Mouse (Mus musculus) hindbrain, embryonic 15.5 days (tissue): Measurements from ENCODE around the gene G6pc. TPM values are rescaled to one million over a fixed set of nuclear protein-coding genes. Genes with fewer than 3 reads are reported as not detected.

ENCODE experiments used
- ATAC-seq: fragments of 200-750 bp; cut with Nextera tagmentation; 2 replicates; pipeline ENCODE4 v1.8.0; 2017; ENCODE audit warnings: low read depth, moderate number of reproducible peaks, moderate TSS enrichment; ENCODE audit not compliant: low FRiP score
- H3K27ac ChIP-seq: fragments of 300-500 bp; sonication (generic); replicated peaks from 2 replicates; pipeline ENCODE4 v1.5.1; 2015; ENCODE audit warnings: mild to moderate bottlenecking, inconsistent platforms
- H3K27me3 ChIP-seq: fragments of 300-500 bp; sonication (generic); 2 replicates; pipeline ENCODE4 v1.6.1; 2015; ENCODE audit warnings: control low read depth, inconsistent platforms
- H3K36me3 ChIP-seq: fragments of 300-500 bp; sonication (generic); 2 replicates; pipeline ENCODE4 v1.6.1; 2015; ENCODE audit warnings: control low read depth, inconsistent platforms
- H3K4me1 ChIP-seq: fragments of 300-500 bp; sonication (generic); replicated peaks from 2 replicates; pipeline ENCODE4 v1.6.1; 2015; ENCODE audit warnings: control low read depth, inconsistent platforms
- H3K4me2 ChIP-seq: fragments of 300-500 bp; sonication (generic); 2 replicates; pipeline ENCODE4 v1.6.1; 2015; ENCODE audit warnings: moderate library complexity, mild to moderate bottlenecking, inconsistent platforms
- H3K4me3 ChIP-seq: fragments of 300-500 bp; sonication (generic); 2 replicates; pipeline ENCODE4 v1.5.1; 2015; ENCODE audit warnings: mild to moderate bottlenecking, inconsistent platforms
- H3K9ac ChIP-seq: fragments of 300-500 bp; sonication (generic); 2 replicates; pipeline ENCODE4 v1.6.1; 2015; ENCODE audit warnings: inconsistent platforms
- H3K9me3 ChIP-seq: fragments of 300-500 bp; sonication (generic); 2 replicates; pipeline ENCODE4 v1.6.1; 2016; ENCODE audit warnings: control low read depth, inconsistent platforms
- WGBS: fragments of 180-500 bp; shearing (Covaris S2); methylation state at CpG from one replicate; pipeline ENCODE4 v1.1.7; 2015; 5-methylcytosine and 5-hydroxymethylcytosine counted together
- microRNA-seq: library from miRNA; unstranded; fragments of <30 nt; microRNA quantifications from one replicate; pipeline ENCODE4, GENCODE M21; 2016
- polyA plus RNA-seq: library from polyadenylated mRNA; unstranded; fragments of >200 nt; fragmentation: Nextera tagmentation; extraction: Ambion mirVana; gene quantifications from 2 replicates; pipeline ENCODE4 v1.2.1, GENCODE M21; 2015

Gene G6pc
- polyA plus RNA-seq, 1 experiment from 2014 or later: not detected

DNA sequence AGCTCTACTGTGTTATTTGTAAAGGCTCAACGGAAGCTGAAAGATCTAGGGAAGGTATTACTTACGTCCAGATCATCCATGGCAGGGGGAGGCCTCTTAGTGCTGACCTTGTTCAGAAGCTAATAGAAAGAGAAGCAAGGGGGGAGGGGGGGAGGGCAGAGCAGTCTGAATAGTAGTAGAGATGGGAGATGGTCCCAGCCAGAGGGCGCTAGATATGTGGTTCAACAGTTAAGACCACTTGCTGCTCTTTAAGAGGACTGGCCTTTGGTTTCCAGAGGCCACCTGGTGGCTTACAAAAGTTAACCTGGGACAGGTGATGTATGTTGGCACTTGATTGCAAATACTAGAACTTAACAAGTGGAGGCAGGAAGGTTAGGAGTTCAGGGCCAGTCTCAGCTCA lies 52.2 kb downstream of the G6pc start:
- Histone ChIP-seq H3K4me3 (no peak overlapping the region), H3K4me2 (no peak overlapping the region), H3K27me3 (no peaks in the 10 kb centered on the region), H3K4me1 (peaks cover 18% of the 10 kb centered on the region), H3K9ac (no peak overlapping the region), H3K36me3 (no peaks in the 10 kb centered on the region), H3K27ac (no peak overlapping the region), H3K9me3 (no peaks in the 10 kb centered on the region)
- no peak for ATAC-seq
- WGBS: 29% methylated on average over 3 of the region's 3 CpGs

DNA sequence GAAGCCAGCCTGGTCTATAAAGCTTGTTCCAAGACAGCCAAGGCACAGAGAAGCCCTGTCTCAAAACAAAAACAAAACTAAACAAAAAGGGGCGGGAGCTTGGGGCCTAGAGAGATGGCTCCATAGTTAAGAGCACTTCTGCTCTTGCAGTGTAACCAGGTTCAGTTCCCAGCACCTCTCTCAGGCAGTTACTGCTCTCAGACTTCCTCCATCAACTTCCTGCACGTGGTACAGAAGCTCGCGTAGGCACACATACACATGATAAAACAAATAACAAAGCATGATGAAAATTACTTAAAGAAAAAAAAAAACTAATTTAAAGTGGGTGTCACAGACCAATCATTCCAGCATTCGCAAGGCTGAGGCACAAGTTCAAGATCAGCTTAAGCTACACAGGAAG lies 52.8 kb downstream of the G6pc start:
- Histone ChIP-seq H3K4me2 (no peak overlapping the region), H3K9me3 (no peaks in the 10 kb centered on the region), H3K27ac (no peak overlapping the region), H3K9ac (no peak overlapping the region), H3K36me3 (no peaks in the 10 kb centered on the region), H3K4me3 (no peak overlapping the region), H3K4me1 (peaks cover 18% of the 10 kb centered on the region), H3K27me3 (no peaks in the 10 kb centered on the region)
- WGBS: 86% methylated on average over 5 of the region's 5 CpGs
- no peak for ATAC-seq

DNA sequence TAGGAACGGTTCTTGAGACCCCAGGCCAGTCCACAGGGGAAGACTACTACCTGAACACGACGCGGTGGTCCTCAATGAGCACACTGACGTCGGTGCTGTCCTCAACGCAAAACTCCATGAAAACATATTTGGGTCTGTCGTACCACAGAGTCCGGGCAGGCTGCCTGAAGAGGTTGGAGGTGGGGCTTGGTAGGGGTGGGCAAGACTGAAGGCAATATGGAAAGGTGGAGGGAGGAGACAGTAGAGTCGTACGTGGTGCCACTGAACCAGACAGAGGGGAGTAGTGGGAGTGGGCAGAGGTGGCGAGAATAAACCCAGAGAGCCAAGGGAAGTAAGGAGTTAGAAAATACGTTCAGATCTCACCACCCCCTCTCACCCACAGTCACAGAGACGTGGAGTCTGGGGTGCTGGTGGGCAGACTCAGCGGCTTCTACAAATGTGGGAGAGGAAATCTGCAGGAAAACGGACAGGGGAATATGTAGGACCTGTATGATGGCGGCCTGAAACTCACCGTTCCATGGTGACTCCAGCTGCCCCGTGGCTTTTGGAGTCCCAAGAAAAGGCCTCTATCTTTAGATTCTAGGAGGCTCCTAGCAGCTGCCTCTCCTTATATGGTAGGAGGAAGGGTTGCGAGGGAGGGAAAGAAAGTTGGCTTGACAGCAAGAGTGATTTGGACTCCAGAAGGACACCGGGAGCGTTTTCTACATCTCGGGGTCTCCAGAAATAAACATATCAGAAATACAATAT lies 56.9 kb downstream of the G6pc start, which contains the start of gene Gm27029:
Gm27029 (minus strand) TSS at position 692 of the 747 bp plus-strand sequence.
- peak within 1 kb of the TSS; percentile 96 for H3K4me3 ChIP-seq
- H3K9me3 ChIP-seq: no peaks in the 10 kb centered on the region
- peak within 1 kb of the TSS; percentile 95 for H3K27ac ChIP-seq
- H3K27me3 ChIP-seq: no peaks in the 10 kb centered on the region
- peak; percentile 39 for ATAC-seq
- WGBS: 5% methylated on average over 23 of the region's 23 CpGs
- H3K4me1 ChIP-seq: peaks cover 29% of the 10 kb centered on the region
- H3K36me3 ChIP-seq: peaks cover 2% of the 10 kb centered on the region; the same call in 1 of the 2 replicates
- H3K4me2 ChIP-seq: peak within 1 kb of the TSS; percentile 80
- peak within 1 kb of the TSS; percentile 80 for H3K9ac ChIP-seq

DNA sequence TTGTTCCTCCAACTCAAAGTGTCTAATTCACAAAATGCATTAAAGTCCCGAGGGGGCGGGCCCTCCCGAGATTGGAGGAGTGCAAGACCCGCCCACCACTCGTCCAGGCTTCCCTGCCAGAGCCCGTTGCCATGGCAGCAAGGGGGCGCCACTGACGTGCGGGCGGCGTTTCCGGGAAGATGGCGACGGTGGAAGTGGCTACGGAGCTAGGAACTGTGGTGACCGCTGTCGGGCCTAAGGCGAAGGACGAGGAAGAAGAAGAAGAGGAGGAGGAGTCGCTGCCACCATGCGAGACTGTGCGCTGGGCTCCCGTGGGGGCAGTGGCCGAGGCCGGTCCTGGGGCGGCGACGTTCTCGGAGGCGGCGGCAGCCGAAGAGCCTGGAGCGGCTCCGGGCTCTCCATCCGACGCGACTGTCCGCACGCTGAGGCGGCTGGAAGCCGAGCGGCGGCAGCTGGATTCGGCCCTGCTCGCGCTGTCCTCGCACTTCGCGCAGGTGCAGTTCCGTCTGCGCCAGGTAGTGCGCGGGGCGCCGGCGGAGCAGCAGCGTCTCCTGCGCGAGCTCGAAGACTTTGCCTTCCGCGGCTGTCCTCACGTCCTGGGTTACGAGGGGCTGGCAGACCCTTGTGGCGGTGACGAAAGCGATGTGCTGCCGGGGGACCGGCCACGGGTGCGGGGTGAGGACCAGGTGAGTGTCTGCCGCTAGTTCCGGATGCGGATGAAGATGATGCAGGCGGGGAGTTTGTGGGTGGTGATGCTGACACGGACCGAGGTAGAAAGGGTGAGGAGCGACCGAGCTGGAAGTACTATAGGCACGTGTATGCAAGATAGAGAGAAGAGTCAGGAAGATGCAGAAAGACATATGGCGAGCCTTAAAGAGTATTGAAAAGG lies 57.8 kb downstream of the G6pc start, which contains the start of the genes Rundc1 and Ptges3l:
Rundc1 (plus strand) TSS at position 161 of the 889 bp plus-strand sequence.
Ptges3l (minus strand) TSS at position 409 of the 889 bp plus-strand sequence.
- Histone ChIP-seq H3K4me1 (peaks cover 29% of the 10 kb centered on the region), H3K4me3 (peak within 1 kb of the TSS; percentile 96), H3K27ac (peak within 1 kb of the TSS; percentile 95), H3K9ac (peak within 1 kb of the TSS; percentile 80), H3K4me2 (peak within 1 kb of the TSS; percentile 80), H3K36me3 (peaks cover 11% of the 10 kb centered on the region), H3K9me3 (no peaks in the 10 kb centered on the region), H3K27me3 (no peaks in the 10 kb centered on the region)
- WGBS: under 1% methylated on average over 80 of the region's 81 CpGs
- peak; percentile 94 for ATAC-seq

DNA sequence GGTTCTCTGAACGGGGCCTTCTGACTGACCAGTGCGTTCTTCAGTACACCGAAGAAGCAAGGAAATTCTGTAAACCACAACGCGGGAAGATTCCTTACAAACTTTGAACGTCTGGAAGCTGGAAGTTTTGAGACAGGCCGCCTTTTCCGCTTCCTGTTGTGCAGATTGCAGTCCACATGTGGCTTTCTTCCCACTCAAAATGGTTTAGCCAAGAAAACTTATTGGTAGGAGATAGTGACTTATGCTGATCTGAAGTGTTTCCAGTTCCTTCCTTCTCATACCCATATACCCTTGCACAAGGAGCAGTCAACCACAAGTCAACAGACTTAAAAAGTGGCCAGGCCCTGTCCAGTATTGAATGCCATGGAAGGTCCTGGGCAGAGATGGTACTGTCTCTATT lies 58.8 kb downstream of the G6pc start:
- Histone ChIP-seq H3K9me3 (no peaks in the 10 kb centered on the region), H3K36me3 (peaks cover 20% of the 10 kb centered on the region), H3K9ac (peak overlapping the region; percentile 80), H3K27me3 (no peaks in the 10 kb centered on the region), H3K27ac (no peak overlapping the region), H3K4me1 (peaks cover 29% of the 10 kb centered on the region), H3K4me2 (peak overlapping the region; percentile 80), H3K4me3 (peak overlapping the region; percentile 96)
- ATAC-seq: no peak
- WGBS: 68% methylated on average over 8 of the region's 8 CpGs

Small RNA genes within 50 kb of the gene (microRNA-seq; reads per million reads assigned to microRNA genes)
- not detected for gene Gm25593
- not detected for gene Mir6929

Other genes with a start within 250 kb of the G6pc start
- 23.6 and 25.5 TPM in 2 replicates for gene Retreg3, start 247.7 kb upstream of the G6pc start, polyA plus RNA-seq
- gene Tubg1, start 247.6 kb upstream of the G6pc start, polyA plus RNA-seq: 78.0 and 79.8 TPM in 2 replicates
- 48.0 and 53.1 TPM in 2 replicates for gene Tubg2, start 211.7 kb upstream of the G6pc start, polyA plus RNA-seq
- 7.5 and 8.0 TPM in 2 replicates for gene Cntnap1, start 197.0 kb upstream of the G6pc start, polyA plus RNA-seq
- 9.5 and 11.8 TPM in 2 replicates for gene Plekhh3, start 196.2 kb upstream of the G6pc start, polyA plus RNA-seq
- gene Ccr10, start 192.1 kb upstream of the G6pc start, polyA plus RNA-seq: 0.63 and 0.70 TPM in 2 replicates
- 26.5 and 27.4 TPM in 2 replicates for gene Ezh1, start 141.1 kb upstream of the G6pc start, polyA plus RNA-seq
- gene Ramp2, start 121.5 kb upstream of the G6pc start, polyA plus RNA-seq: 96.5 and 98.8 TPM in 2 replicates
- gene Vps25, start 113.9 kb upstream of the G6pc start, polyA plus RNA-seq: 118 and 124 TPM in 2 replicates
- gene Wnk4, start 107.0 kb upstream of the G6pc start, polyA plus RNA-seq: 8.5 and 9.5 TPM in 2 replicates
- 1.0 and 1.2 TPM in 2 replicates for gene Cntd1, start 88.5 kb upstream of the G6pc start, polyA plus RNA-seq
- 223 and 225 TPM in 2 replicates for gene Coa3, start 88.4 kb upstream of the G6pc start, polyA plus RNA-seq
- 173 and 175 TPM in 2 replicates for gene Becn1, start 65.3 kb upstream of the G6pc start, polyA plus RNA-seq
- gene Psme3, start 51.3 kb upstream of the G6pc start, polyA plus RNA-seq: 115 and 116 TPM in 2 replicates
- 1.5 and 2.1 TPM in 2 replicates for gene Aoc2, start 42.5 kb upstream of the G6pc start, polyA plus RNA-seq
- 0.13 and 0.14 TPM in 2 replicates for gene Aoc3, start 37.0 kb upstream of the G6pc start, polyA plus RNA-seq
- 88.8 and 92.0 TPM in 2 replicates for gene Aarsd1, start 50.1 kb downstream of the G6pc start, polyA plus RNA-seq
- 7.2 and 7.9 TPM in 2 replicates for gene Gm27029, start 57.2 kb downstream of the G6pc start, polyA plus RNA-seq
- 32.0 and 33.2 TPM in 2 replicates for gene Rundc1, start 57.5 kb downstream of the G6pc start, polyA plus RNA-seq
- 3.0 and 4.0 TPM in 2 replicates for gene Ptges3l, start 57.8 kb downstream of the G6pc start, polyA plus RNA-seq
- 228 and 230 TPM in 2 replicates for gene Rpl27, start 74.7 kb downstream of the G6pc start, polyA plus RNA-seq
- 4.3 and 5.2 TPM in 2 replicates for gene Ifi35, start 80.8 kb downstream of the G6pc start, polyA plus RNA-seq
- 85.3 and 86.0 TPM in 2 replicates for gene Rnd2, start 97.4 kb downstream of the G6pc start, polyA plus RNA-seq
- 123 and 135 TPM in 2 replicates for gene Vat1, start 98.7 kb downstream of the G6pc start, polyA plus RNA-seq
- 2.8 and 3.0 TPM in 2 replicates for gene Brca1, start 184.4 kb downstream of the G6pc start, polyA plus RNA-seq
- gene Nbr1, start 184.6 kb downstream of the G6pc start, polyA plus RNA-seq: 87.6 and 92.4 TPM in 2 replicates
- 5.0 and 5.3 TPM in 2 replicates for gene Tmem106a, start 214.7 kb downstream of the G6pc start, polyA plus RNA-seq
- gene Gm11634, start 231.7 kb downstream of the G6pc start, polyA plus RNA-seq: not detected in 2 replicates